Mouse (Mus musculus): Measurements from ENCODE around the gene Edaradd. TPM values are rescaled to one million over a fixed set of nuclear protein-coding genes. Genes with fewer than 3 reads are reported as not detected.

The Edaradd gene
- total and polyA plus RNA-seq, 3 experiments = 0.04 TPM; not detected in 2

DNA sequence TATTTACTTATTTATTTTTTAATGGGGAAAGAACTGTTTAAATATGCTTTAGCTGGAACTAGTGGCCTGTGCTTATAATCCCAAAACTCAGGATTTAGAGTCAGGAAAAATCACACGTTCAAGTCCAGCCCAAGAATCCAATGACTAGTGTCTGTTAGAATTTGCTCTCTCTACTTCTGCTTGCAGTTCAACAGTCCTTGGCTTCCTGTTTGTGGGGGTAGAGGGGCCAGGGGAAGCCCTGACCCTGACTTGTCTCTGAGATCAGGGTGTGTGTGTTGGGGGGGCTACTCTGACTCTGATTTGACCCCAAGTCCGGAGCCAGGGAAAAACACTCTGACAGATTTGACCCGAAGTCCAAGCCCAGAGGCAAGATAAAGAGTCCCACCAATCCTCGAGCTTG, 5.4 kb upstream of the Edaradd start:
- H3K9me3 ChIP-seq (replicated peaks; ENCODE audit: insufficient read depth, low read length) = no peaks in the 10 kb centered on the region

DNA sequence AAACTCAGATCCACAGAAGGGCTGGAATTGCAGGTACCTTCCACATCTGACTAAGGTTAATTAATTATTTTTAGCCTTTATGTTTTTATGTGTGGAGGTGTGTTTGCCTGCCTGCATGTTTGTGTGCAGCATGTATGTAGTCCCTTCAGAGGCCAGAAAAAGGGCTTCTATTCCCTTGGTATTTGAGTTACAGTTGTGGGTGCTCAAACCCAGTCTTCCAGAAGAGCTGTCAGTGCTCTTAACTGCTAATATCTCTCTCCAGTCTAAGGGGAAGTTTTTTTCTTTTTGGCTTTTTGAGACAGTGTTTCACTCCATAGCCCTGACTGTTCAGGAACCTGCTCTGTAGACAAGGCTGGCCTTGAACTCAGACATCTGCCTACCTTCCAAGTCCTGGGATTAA, 2.1 kb upstream of the Edaradd start:
- Histone ChIP-seq H3K4me1 (ENCODE audit: control insufficient read depth in 1 of 2, insufficient read depth in 2 of 2, low read length in 2 of 2) (no peaks in the 10 kb centered on the region), H3K9ac (ENCODE audit: control insufficient read depth, low read depth, low read length, poor library complexity, severe bottlenecking) (no peak overlapping the region), H3K36me3 (ENCODE audit: control insufficient read depth in 1 of 2, insufficient read depth in 2 of 2, low read length in 2 of 2) (no peaks in the 10 kb centered on the region), H3K79me2 (ENCODE audit: control insufficient read depth, insufficient read depth, low read length, poor library complexity) (no peaks in the 10 kb centered on the region), H3K27ac (ENCODE audit: control insufficient read depth, low read depth, low read length) (no peak overlapping the region), H3K4me3 (ENCODE audit: control insufficient read depth in 1 of 2, insufficient read depth in 1 of 2, low read depth in 2 of 2, low read length in 2 of 2) (no peak overlapping the region), H3K9me3 (replicated peaks; ENCODE audit: insufficient read depth, low read length) (no peaks in the 10 kb centered on the region), H3K27me3 (ENCODE audit: control insufficient read depth in 1 of 2, insufficient read depth in 2 of 2, low read length in 2 of 2) (no peaks in the 10 kb centered on the region; a peak in 1 of 4 replicates)
- TF ChIP-seq TAL1 (IDR thresholded peaks at IDR 0.05; ENCODE audit: low read length) (no peak), MYB (IDR thresholded peaks at IDR 0.05; ENCODE audit: low read depth, low read length) (no peak), MYC (IDR thresholded peaks at IDR 0.05; ENCODE audit: low read depth, low read length) (no peak), MEF2A (IDR thresholded peaks at IDR 0.05; ENCODE audit: extremely low read depth, insufficient replicate concordance, low read depth, low read length, poor library complexity, severe bottlenecking) (no peak), MXI1 (IDR thresholded peaks at IDR 0.05; ENCODE audit: low read depth, low read length) (no peak), USF1 (IDR thresholded peaks at IDR 0.05; ENCODE audit: low read depth, low read length) (no peak), USF2 (IDR thresholded peaks at IDR 0.05; ENCODE audit: borderline replicate concordance in 1 of 2, insufficient read depth in 1 of 2, low read depth in 1 of 2, low read length in 2 of 2) (no peak), BHLHE40 (IDR thresholded peaks at IDR 0.05; ENCODE audit: borderline replicate concordance, low read depth, low read length) (no peak), TBP (IDR thresholded peaks at IDR 0.05; ENCODE audit: low read depth, low read length) (no peak), SMC3 (IDR thresholded peaks at IDR 0.05; ENCODE audit: low read depth, low read length) (no peak), ZC3H11A (IDR thresholded peaks at IDR 0.05; ENCODE audit: low read depth, low read length) (no peak), UBTF (IDR thresholded peaks at IDR 0.05; ENCODE audit: borderline replicate concordance, insufficient read depth, low read depth, low read length) (no peak), ELF1 (IDR thresholded peaks at IDR 0.05; ENCODE audit: low read depth, low read length) (no peak), POLR2A (IDR thresholded peaks at IDR 0.05; ENCODE audit: control insufficient read depth in 1 of 2, insufficient read depth in 1 of 2, low read depth in 1 of 2, low read length in 2 of 2, poor library complexity in 1 of 2) (no peak), CTCF (IDR thresholded peaks at IDR 0.05 in 2 of 3, conservative IDR thresholded peaks at IDR 0.05 in 1 of 3; ENCODE audit: control insufficient read depth in 1 of 3, insufficient read depth in 1 of 3, low read depth in 2 of 3, low read length in 3 of 3, poor library complexity in 1 of 3, severe bottlenecking in 1 of 3) (no peak)
- no peak for DNase-seq (ENCODE audit: low read depth, low spot score)

More for the DNA sequence above, 5.4 kb upstream of the Edaradd start:
- Histone ChIP-seq H3K36me3 (ENCODE audit: control insufficient read depth in 1 of 2, insufficient read depth in 2 of 2, low read length in 2 of 2) (no peaks in the 10 kb centered on the region), H3K9ac (ENCODE audit: control insufficient read depth, low read depth, low read length, poor library complexity, severe bottlenecking) (no peak overlapping the region), H3K4me3 (ENCODE audit: control insufficient read depth in 1 of 2, insufficient read depth in 1 of 2, low read depth in 2 of 2, low read length in 2 of 2) (no peak overlapping the region), H3K27ac (ENCODE audit: control insufficient read depth, low read depth, low read length) (no peak overlapping the region), H3K4me1 (ENCODE audit: control insufficient read depth in 1 of 2, insufficient read depth in 2 of 2, low read length in 2 of 2) (no peaks in the 10 kb centered on the region), H3K79me2 (ENCODE audit: control insufficient read depth, insufficient read depth, low read length, poor library complexity) (no peaks in the 10 kb centered on the region), H3K27me3 (ENCODE audit: control insufficient read depth in 1 of 2, insufficient read depth in 2 of 2, low read length in 2 of 2) (no peaks in the 10 kb centered on the region; a peak in 1 of 4 replicates)
- no peak for DNase-seq (ENCODE audit: low read depth, low spot score)
- TF ChIP-seq ZNF384 (IDR thresholded peaks at IDR 0.05; ENCODE audit: low read depth, low read length) (no peak), POLR2AphosphoS5 (IDR thresholded peaks at IDR 0.05; ENCODE audit: borderline replicate concordance, low read depth, low read length) (no peak), CHD2 (IDR thresholded peaks at IDR 0.05; ENCODE audit: low read length) (no peak), SIN3A (IDR thresholded peaks at IDR 0.05; ENCODE audit: low read length) (no peak), POLR2AphosphoS2 (IDR thresholded peaks at IDR 0.05; ENCODE audit: low read length) (no peak), USF2 (IDR thresholded peaks at IDR 0.05; ENCODE audit: borderline replicate concordance in 1 of 2, insufficient read depth in 1 of 2, low read depth in 1 of 2, low read length in 2 of 2) (no peak)

All from MEL (cell line).